Comparison of ENCODE assay signal across 19 mouse cellular contexts in genomic region chr2:32947454-32947853, GRCm38 (mm10).
"Had no signal": no experiment of that assay in that cellular context is flagged by ENCODE, and none has a peak within 500 bp of the region (broad histone marks: within the 10 kb centered on the region; RNA-seq: fewer than 3 reads in every experiment).

No protein-coding gene starts in this region.

- H3K4me1 ChIP-seq: midbrain, embryonic 13.5 days; midbrain, embryonic 15.5 days; neural tube, embryonic 13.5 days; neural tube, embryonic 15.5 days; stomach, embryonic 15.5 days had no signal

- ATAC-seq: midbrain, embryonic 13.5 days; midbrain, embryonic 15.5 days had no signal

- H3K9me3 ChIP-seq: megakaryocyte, embryonic 14.5 days; midbrain, embryonic 13.5 days; midbrain, embryonic 15.5 days; neural tube, embryonic 13.5 days; neural tube, embryonic 15.5 days; stomach, embryonic 15.5 days had no signal

- H3K27ac ChIP-seq: midbrain, embryonic 13.5 days; midbrain, embryonic 15.5 days; neural tube, embryonic 13.5 days; neural tube, embryonic 15.5 days; stomach, embryonic 15.5 days had no signal

- H3K27me3 ChIP-seq: midbrain, embryonic 13.5 days; midbrain, embryonic 15.5 days; neural tube, embryonic 13.5 days; neural tube, embryonic 15.5 days; stomach, embryonic 15.5 days had no signal

- H3K4me2 ChIP-seq: lung, embryonic 14.5 days; midbrain, embryonic 11.5 days; midbrain, embryonic 13.5 days; midbrain, embryonic 15.5 days; neural tube, embryonic 13.5 days; neural tube, embryonic 15.5 days; stomach, embryonic 15.5 days had no signal

- H3K4me3 ChIP-seq: megakaryocyte, embryonic 14.5 days; midbrain, embryonic 13.5 days; midbrain, embryonic 15.5 days; neural tube, embryonic 13.5 days; neural tube, embryonic 15.5 days; stomach, embryonic 15.5 days had no signal

- DNase-seq: lung, adult 18-20 months; lung, embryonic 14.5 days; lung, postnatal 10 days; lung, postnatal 4 days; retina, postnatal 1 day; right cerebral cortex, adult 18-20 months; right cerebral cortex, postnatal 25 days; right cerebral cortex, postnatal 4 days; spleen, adult 18-20 months; thymus, adult 18-20 months; thymus, postnatal 14 days; thymus, postnatal 36 days had no signal

- H3K9ac ChIP-seq: lung, embryonic 14.5 days; midbrain, embryonic 13.5 days; midbrain, embryonic 15.5 days; neural tube, embryonic 13.5 days; neural tube, embryonic 15.5 days; stomach, embryonic 15.5 days had no signal
